Mouse (Mus musculus): Measurements from ENCODE around the gene Cdc14b.

The Cdc14b gene

GRCm38 (mm10) chr13:64153751-64154267 is 121.3 kb downstream of the Cdc14b start:
- Histone ChIP-seq H3K27me3 (ENCODE audit: insufficient read depth, low read length) (no peaks in the 10 kb centered on the region), H3K4me3 (replicated peaks; ENCODE audit: low read length) (peak overlapping the region; percentile 65), H3K36me3 (ENCODE audit: insufficient read depth, low read length) (peaks cover 14% of the 10 kb centered on the region), H3K9me3 (ENCODE audit: low read length) (no peaks in the 10 kb centered on the region), H3K4me1 (replicated peaks; ENCODE audit: low read depth, low read length) (peaks cover 55% of the 10 kb centered on the region)
- TF ChIP-seq CTCF (conservative IDR thresholded peaks at IDR 0.05; ENCODE audit: low read length) (no peak), POU5F1 (IDR thresholded peaks at IDR 0.05; ENCODE audit: borderline replicate concordance, low read length) (no peak), NANOG (IDR thresholded peaks at IDR 0.05; ENCODE audit: borderline replicate concordance, low read length) (no peak)

- Histone ChIP-seq H3K4me1 (replicated peaks; ENCODE audit: low read depth, low read length) (peaks cover 61% of the 10 kb centered on the region), H3K9me3 (ENCODE audit: low read length) (no peaks in the 10 kb centered on the region), H3K27me3 (ENCODE audit: insufficient read depth, low read length) (no peaks in the 10 kb centered on the region), H3K36me3 (ENCODE audit: insufficient read depth, low read length) (peaks cover 14% of the 10 kb centered on the region), H3K4me3 (replicated peaks; ENCODE audit: low read length) (peak within 1 kb of the TSS; percentile 99)
- TF ChIP-seq NANOG (IDR thresholded peaks at IDR 0.05; ENCODE audit: borderline replicate concordance, low read length) (no peak), POU5F1 (IDR thresholded peaks at IDR 0.05; ENCODE audit: borderline replicate concordance, low read length) (no peak), CTCF (conservative IDR thresholded peaks at IDR 0.05; ENCODE audit: low read length) (no peak)
Measured at GRCm38 (mm10) chr13:64153083-64153682, 121.9 kb downstream of the Cdc14b start, which contains the start of gene Zfp367. Zfp367 (minus strand) TSS chr13:64153202.

GRCm38 (mm10) chr13:64152671-64153082 is 122.4 kb downstream of the Cdc14b start:
- Histone ChIP-seq H3K27me3 (ENCODE audit: insufficient read depth, low read length) (no peaks in the 10 kb centered on the region), H3K9me3 (ENCODE audit: low read length) (no peaks in the 10 kb centered on the region), H3K4me3 (replicated peaks; ENCODE audit: low read length) (peak overlapping the region; percentile 99), H3K4me1 (replicated peaks; ENCODE audit: low read depth, low read length) (peaks cover 65% of the 10 kb centered on the region), H3K36me3 (ENCODE audit: insufficient read depth, low read length) (peaks cover 14% of the 10 kb centered on the region)
- no peak for TF ChIP-seq CTCF (conservative IDR thresholded peaks at IDR 0.05; ENCODE audit: low read length)
- TF ChIP-seq NANOG (IDR thresholded peaks at IDR 0.05; ENCODE audit: borderline replicate concordance, low read length) = no peak
- TF ChIP-seq POU5F1 (IDR thresholded peaks at IDR 0.05; ENCODE audit: borderline replicate concordance, low read length) = no peak

GRCm38 (mm10) chr13:64152241-64152669 is 122.8 kb downstream of the Cdc14b start:
- no peaks in the 10 kb centered on the region for H3K9me3 ChIP-seq (ENCODE audit: low read length)
- peak overlapping the region; percentile 99 for H3K4me3 ChIP-seq (replicated peaks; ENCODE audit: low read length)
- H3K4me1 ChIP-seq (replicated peaks; ENCODE audit: low read depth, low read length) = peaks cover 69% of the 10 kb centered on the region
- peaks cover 17% of the 10 kb centered on the region for H3K36me3 ChIP-seq (ENCODE audit: insufficient read depth, low read length)
- no peaks in the 10 kb centered on the region for H3K27me3 ChIP-seq (ENCODE audit: insufficient read depth, low read length)
- TF ChIP-seq CTCF (conservative IDR thresholded peaks at IDR 0.05; ENCODE audit: low read length) = no peak
- TF ChIP-seq POU5F1 (IDR thresholded peaks at IDR 0.05; ENCODE audit: borderline replicate concordance, low read length) = no peak
- TF ChIP-seq NANOG (IDR thresholded peaks at IDR 0.05; ENCODE audit: borderline replicate concordance, low read length) = no peak

GRCm38 (mm10) chr13:64150121-64150520 is 125.0 kb downstream of the Cdc14b start:
- no peak for TF ChIP-seq CTCF (conservative IDR thresholded peaks at IDR 0.05; ENCODE audit: low read length)
- no peak for TF ChIP-seq POU5F1 (IDR thresholded peaks at IDR 0.05; ENCODE audit: borderline replicate concordance, low read length)
- TF ChIP-seq NANOG (IDR thresholded peaks at IDR 0.05; ENCODE audit: borderline replicate concordance, low read length) = no peak
- peaks cover 27% of the 10 kb centered on the region for H3K36me3 ChIP-seq (ENCODE audit: insufficient read depth, low read length)
- H3K9me3 ChIP-seq (ENCODE audit: low read length) = no peaks in the 10 kb centered on the region
- H3K27me3 ChIP-seq (ENCODE audit: insufficient read depth, low read length) = no peaks in the 10 kb centered on the region
- H3K4me1 ChIP-seq (replicated peaks; ENCODE audit: low read depth, low read length) = peaks cover 66% of the 10 kb centered on the region
- H3K4me3 ChIP-seq (replicated peaks; ENCODE audit: low read length) = peak overlapping the region; percentile 99
